Mouse (Mus musculus): ENCODE data around the gene Adgrv1. TPM values are rescaled to one million over a fixed set of nuclear protein-coding genes. Genes with fewer than 3 reads are reported as not detected.

Adgrv1 gene
- polyA plus RNA-seq, 1 experiment from 2014 or later: 16.6 TPM

- H3K9me3 ChIP-seq: no peaks in the 10 kb centered on the region
- no peak overlapping the region for H3K4me3 ChIP-seq
- no peak for ATAC-seq (ENCODE audit: low read depth)
- H3K27me3 ChIP-seq: no peaks in the 10 kb centered on the region
- no peaks in the 10 kb centered on the region for H3K4me1 ChIP-seq (replicated peaks)
- no peak overlapping the region for H3K27ac ChIP-seq (replicated peaks)
- H3K9ac ChIP-seq: no peak overlapping the region
- H3K36me3 ChIP-seq: no peaks in the 10 kb centered on the region
- WGBS: 76% methylated on average over 8 of the region's 8 CpGs
- H3K4me2 ChIP-seq: no peak overlapping the region
Measured at GRCm38 (mm10) chr13:81108526-81109302, 524.2 kb downstream of the Adgrv1 start.

- Histone ChIP-seq H3K9ac (no peak overlapping the region), H3K4me3 (no peak overlapping the region), H3K9me3 (no peaks in the 10 kb centered on the region), H3K36me3 (no peaks in the 10 kb centered on the region), H3K27me3 (no peaks in the 10 kb centered on the region), H3K27ac (replicated peaks) (no peak overlapping the region), H3K4me2 (no peak overlapping the region), H3K4me1 (replicated peaks) (no peaks in the 10 kb centered on the region)
- no peak for ATAC-seq (ENCODE audit: low read depth)
- 73% methylated on average over 5 of the region's 5 CpGs for WGBS
Measured at GRCm38 (mm10) chr13:81107436-81107835, 525.5 kb downstream of the Adgrv1 start.

GRCm38 (mm10) chr13:81103794-81104193 lies 529.2 kb downstream of the Adgrv1 start:
- H3K27ac ChIP-seq (replicated peaks): no peak overlapping the region
- no peaks in the 10 kb centered on the region for H3K36me3 ChIP-seq
- H3K4me2 ChIP-seq: no peak overlapping the region
- no peak for ATAC-seq (ENCODE audit: low read depth)
- H3K4me1 ChIP-seq (replicated peaks): no peaks in the 10 kb centered on the region
- no peak overlapping the region for H3K4me3 ChIP-seq
- 75% methylated on average over 4 of the region's 4 CpGs for WGBS
- H3K9ac ChIP-seq: no peak overlapping the region
- no peaks in the 10 kb centered on the region for H3K27me3 ChIP-seq
- no peaks in the 10 kb centered on the region for H3K9me3 ChIP-seq

GRCm38 (mm10) chr13:81096424-81096823 lies 536.5 kb downstream of the Adgrv1 start:
- Histone ChIP-seq H3K9me3 (no peaks in the 10 kb centered on the region), H3K4me1 (replicated peaks) (no peaks in the 10 kb centered on the region), H3K4me3 (no peak overlapping the region), H3K27ac (replicated peaks) (no peak overlapping the region), H3K4me2 (no peak overlapping the region), H3K36me3 (no peaks in the 10 kb centered on the region), H3K27me3 (no peaks in the 10 kb centered on the region), H3K9ac (no peak overlapping the region)
- WGBS: 96% methylated on average over 2 of the region's 2 CpGs
- ATAC-seq (ENCODE audit: low read depth): no peak

- Histone ChIP-seq H3K4me3 (no peak overlapping the region), H3K4me1 (replicated peaks) (no peaks in the 10 kb centered on the region), H3K27ac (replicated peaks) (no peak overlapping the region), H3K9me3 (no peaks in the 10 kb centered on the region), H3K4me2 (no peak overlapping the region), H3K27me3 (no peaks in the 10 kb centered on the region), H3K9ac (no peak overlapping the region), H3K36me3 (no peaks in the 10 kb centered on the region)
- WGBS: 86% methylated on average over 6 of the region's 6 CpGs
- no peak for ATAC-seq (ENCODE audit: low read depth)
Measured at GRCm38 (mm10) chr13:81094513-81094912, 538.4 kb downstream of the Adgrv1 start.

- Histone ChIP-seq H3K27ac (replicated peaks) (no peak overlapping the region), H3K4me2 (no peak overlapping the region), H3K9me3 (no peaks in the 10 kb centered on the region), H3K4me1 (replicated peaks) (no peaks in the 10 kb centered on the region), H3K4me3 (no peak overlapping the region), H3K36me3 (no peaks in the 10 kb centered on the region), H3K9ac (no peak overlapping the region), H3K27me3 (no peaks in the 10 kb centered on the region)
- 95% methylated on average over 1 of the region's 1 CpGs for WGBS
- ATAC-seq (ENCODE audit: low read depth): no peak
Measured at GRCm38 (mm10) chr13:81090051-81090836, 542.7 kb downstream of the Adgrv1 start.

- no peak overlapping the region for H3K4me2 ChIP-seq
- no peaks in the 10 kb centered on the region for H3K4me1 ChIP-seq (replicated peaks)
- no peaks in the 10 kb centered on the region for H3K36me3 ChIP-seq
- H3K27me3 ChIP-seq: no peaks in the 10 kb centered on the region
- 83% methylated on average over 2 of the region's 2 CpGs for WGBS
- H3K9ac ChIP-seq: no peak overlapping the region
- no peaks in the 10 kb centered on the region for H3K9me3 ChIP-seq
- H3K27ac ChIP-seq (replicated peaks): no peak overlapping the region
- H3K4me3 ChIP-seq: no peak overlapping the region
- ATAC-seq (ENCODE audit: low read depth): no peak
Measured at GRCm38 (mm10) chr13:81086969-81087682, 545.8 kb downstream of the Adgrv1 start.

- 80% methylated on average over 5 of the region's 5 CpGs for WGBS
- Histone ChIP-seq H3K9ac (no peak overlapping the region), H3K27me3 (no peaks in the 10 kb centered on the region), H3K4me2 (no peak overlapping the region), H3K9me3 (no peaks in the 10 kb centered on the region), H3K27ac (replicated peaks) (no peak overlapping the region), H3K4me3 (no peak overlapping the region), H3K4me1 (replicated peaks) (no peaks in the 10 kb centered on the region), H3K36me3 (no peaks in the 10 kb centered on the region)
- no peak for ATAC-seq (ENCODE audit: low read depth)
Measured at GRCm38 (mm10) chr13:81072214-81072613, 560.7 kb downstream of the Adgrv1 start.

GRCm38 (mm10) chr13:81051448-81051847 lies 581.5 kb downstream of the Adgrv1 start:
- WGBS: 90% methylated on average over 4 of the region's 4 CpGs
- no peaks in the 10 kb centered on the region for H3K36me3 ChIP-seq
- no peaks in the 10 kb centered on the region for H3K4me1 ChIP-seq (replicated peaks)
- H3K4me3 ChIP-seq: no peak overlapping the region
- no peak for ATAC-seq (ENCODE audit: low read depth)
- no peak overlapping the region for H3K9ac ChIP-seq
- no peak overlapping the region for H3K27ac ChIP-seq (replicated peaks)
- H3K4me2 ChIP-seq: no peak overlapping the region
- H3K9me3 ChIP-seq: no peaks in the 10 kb centered on the region
- H3K27me3 ChIP-seq: no peaks in the 10 kb centered on the region

- no peaks in the 10 kb centered on the region for H3K27me3 ChIP-seq
- no peak overlapping the region for H3K9ac ChIP-seq
- no peak for ATAC-seq (ENCODE audit: low read depth)
- H3K27ac ChIP-seq (replicated peaks): no peak overlapping the region
- 75% methylated on average over 5 of the region's 5 CpGs for WGBS
- H3K4me1 ChIP-seq (replicated peaks): no peaks in the 10 kb centered on the region
- H3K36me3 ChIP-seq: no peaks in the 10 kb centered on the region
- H3K9me3 ChIP-seq: no peaks in the 10 kb centered on the region
- no peak overlapping the region for H3K4me2 ChIP-seq
- no peak overlapping the region for H3K4me3 ChIP-seq
Measured at GRCm38 (mm10) chr13:81050911-81051310, 582.0 kb downstream of the Adgrv1 start.

- no peaks in the 10 kb centered on the region for H3K27me3 ChIP-seq
- H3K4me3 ChIP-seq: no peak overlapping the region
- no peaks in the 10 kb centered on the region for H3K4me1 ChIP-seq (replicated peaks)
- no peaks in the 10 kb centered on the region for H3K9me3 ChIP-seq
- 58% methylated on average over 11 of the region's 11 CpGs for WGBS
- H3K36me3 ChIP-seq: no peaks in the 10 kb centered on the region
- no peak overlapping the region for H3K27ac ChIP-seq (replicated peaks)
- peak; percentile 61 for ATAC-seq (ENCODE audit: low read depth)
- no peak overlapping the region for H3K4me2 ChIP-seq
- no peak overlapping the region for H3K9ac ChIP-seq
Measured at GRCm38 (mm10) chr13:81045345-81045744, 587.6 kb downstream of the Adgrv1 start.

Measured in neural tube, embryonic 13.5 days (tissue).